Mouse (Mus musculus): Measurements from ENCODE around the gene Pla2g4e. TPM values are rescaled to one million over a fixed set of nuclear protein-coding genes. Genes with fewer than 3 reads are reported as not detected.

The Pla2g4e gene
- polyA plus RNA-seq, 1 experiment from 2014 or later, result not detected

GRCm38 (mm10) chr2:120207028-120207427 is 38.1 kb downstream of the Pla2g4e start:
- H3K9ac ChIP-seq, result no peak overlapping the region
- H3K27me3 ChIP-seq (ENCODE audit: insufficient read depth, low read length), result no peaks in the 10 kb centered on the region
- 73% methylated on average over 6 of the region's 6 CpGs for WGBS
- no peak overlapping the region for H3K27ac ChIP-seq (ENCODE audit: low read depth)
- TF ChIP-seq CTCF (IDR thresholded peaks at IDR 0.05; ENCODE audit: low read depth), result no peak
- H3K4me1 ChIP-seq (ENCODE audit: insufficient read depth), result no peaks in the 10 kb centered on the region
- no peaks in the 10 kb centered on the region for H3K36me3 ChIP-seq (ENCODE audit: insufficient read depth)
- H3K4me2 ChIP-seq, result no peak overlapping the region
- no peak for DNase-seq
- no peaks in the 10 kb centered on the region for H3K9me3 ChIP-seq (ENCODE audit: low read depth, low read length)
- no peak for ATAC-seq (ENCODE audit: insufficient read depth)
- H3K4me3 ChIP-seq (ENCODE audit: low read depth, low read length), result no peak overlapping the region

- no peak for DNase-seq
- no peaks in the 10 kb centered on the region for H3K4me1 ChIP-seq (ENCODE audit: insufficient read depth)
- no peak overlapping the region for H3K4me3 ChIP-seq (ENCODE audit: low read depth, low read length)
- WGBS, result 56% methylated on average over 3 of the region's 3 CpGs
- no peak overlapping the region for H3K9ac ChIP-seq
- no peak overlapping the region for H3K27ac ChIP-seq (ENCODE audit: low read depth)
- H3K9me3 ChIP-seq (ENCODE audit: low read depth, low read length), result no peaks in the 10 kb centered on the region
- no peak for ATAC-seq (ENCODE audit: insufficient read depth)
- no peaks in the 10 kb centered on the region for H3K36me3 ChIP-seq (ENCODE audit: insufficient read depth)
- no peaks in the 10 kb centered on the region for H3K27me3 ChIP-seq (ENCODE audit: insufficient read depth, low read length)
- TF ChIP-seq CTCF (IDR thresholded peaks at IDR 0.05; ENCODE audit: low read depth), result no peak
- H3K4me2 ChIP-seq, result no peak overlapping the region
Measured at GRCm38 (mm10) chr2:120203742-120204141, 41.4 kb downstream of the Pla2g4e start.

GRCm38 (mm10) chr2:120200077-120200476 is 45.1 kb downstream of the Pla2g4e start:
- Histone ChIP-seq H3K9me3 (ENCODE audit: low read depth, low read length) (no peaks in the 10 kb centered on the region), H3K36me3 (ENCODE audit: insufficient read depth) (no peaks in the 10 kb centered on the region), H3K27me3 (ENCODE audit: insufficient read depth, low read length) (no peaks in the 10 kb centered on the region), H3K27ac (ENCODE audit: low read depth) (no peak overlapping the region), H3K9ac (no peak overlapping the region), H3K4me2 (no peak overlapping the region), H3K4me3 (ENCODE audit: low read depth, low read length) (no peak overlapping the region), H3K4me1 (ENCODE audit: insufficient read depth) (no peaks in the 10 kb centered on the region)
- DNase-seq (no peak), ATAC-seq (ENCODE audit: insufficient read depth) (no peak)
- 40% methylated on average over 7 of the region's 7 CpGs for WGBS
- TF ChIP-seq CTCF (IDR thresholded peaks at IDR 0.05; ENCODE audit: low read depth), result no peak

DNA sequence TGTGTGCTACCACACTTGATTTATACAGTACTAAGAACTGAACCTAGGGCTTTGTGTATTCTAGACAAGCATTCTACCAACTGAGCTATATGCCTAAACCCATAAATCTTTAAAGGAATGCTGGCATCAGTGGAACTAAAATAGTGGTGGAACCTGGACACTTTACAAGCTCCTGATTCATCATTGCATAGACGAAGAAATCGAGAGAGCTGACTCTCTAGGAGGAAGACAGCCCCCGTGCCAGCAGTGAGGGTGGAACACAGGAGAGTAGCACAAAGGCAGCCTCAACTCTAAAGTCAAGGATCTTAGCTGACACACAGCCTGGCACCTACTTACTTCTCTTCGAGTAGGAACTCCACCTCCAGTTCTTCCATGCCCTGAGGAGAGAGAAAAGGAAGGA is 57.0 kb downstream of the Pla2g4e start:
- H3K4me3 ChIP-seq (ENCODE audit: low read depth, low read length), result no peak overlapping the region
- H3K9me3 ChIP-seq (ENCODE audit: low read depth, low read length), result peaks cover 5% of the 10 kb centered on the region; the same call in 1 of the 2 replicates
- 78% methylated on average over 4 of the region's 4 CpGs for WGBS
- H3K4me1 ChIP-seq (ENCODE audit: insufficient read depth), result 0 out of 2 replicates have a peak, but pooled peaks cover 2% of the 10 kb centered on the region
- no peak overlapping the region for H3K9ac ChIP-seq
- H3K4me2 ChIP-seq, result no peak overlapping the region
- DNase-seq (no peak), ATAC-seq (ENCODE audit: insufficient read depth) (no peak)
- H3K27me3 ChIP-seq (ENCODE audit: insufficient read depth, low read length), result no peaks in the 10 kb centered on the region
- no peaks in the 10 kb centered on the region for H3K36me3 ChIP-seq (ENCODE audit: insufficient read depth)
- H3K27ac ChIP-seq (ENCODE audit: low read depth), result no peak overlapping the region
- TF ChIP-seq CTCF (IDR thresholded peaks at IDR 0.05; ENCODE audit: low read depth), result no peak

DNA sequence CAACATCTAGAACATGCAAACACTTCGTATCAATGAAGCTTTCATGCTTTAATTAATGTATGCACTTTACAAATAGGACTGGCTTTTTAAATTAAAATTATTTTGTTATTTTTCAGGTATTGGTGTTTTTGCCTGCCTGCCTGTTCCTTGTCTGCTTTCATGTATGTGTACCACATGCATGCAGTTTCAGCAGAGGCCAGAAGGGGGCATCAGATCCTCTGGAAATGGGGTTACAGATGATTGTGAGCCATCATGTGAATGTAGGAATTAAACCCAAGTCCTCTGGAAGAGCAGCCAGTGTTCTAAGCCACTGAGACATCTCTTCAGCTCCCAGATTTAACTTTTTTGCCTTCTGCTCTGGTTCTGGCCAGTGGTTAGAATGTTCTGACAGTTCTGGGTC is 57.6 kb downstream of the Pla2g4e start:
- no peak for ATAC-seq (ENCODE audit: insufficient read depth)
- peaks cover 5% of the 10 kb centered on the region; the same call in 1 of the 2 replicates for H3K9me3 ChIP-seq (ENCODE audit: low read depth, low read length)
- no peak overlapping the region for H3K9ac ChIP-seq
- no peaks in the 10 kb centered on the region for H3K27me3 ChIP-seq (ENCODE audit: insufficient read depth, low read length)
- H3K4me3 ChIP-seq (ENCODE audit: low read depth, low read length), result no peak overlapping the region
- peak; percentile 49 for TF ChIP-seq CTCF (IDR thresholded peaks at IDR 0.05; ENCODE audit: low read depth)
- 88% methylated on average over 1 of the region's 1 CpGs for WGBS
- peak; percentile 15 for DNase-seq
- H3K27ac ChIP-seq (ENCODE audit: low read depth), result no peak overlapping the region
- H3K4me2 ChIP-seq, result no peak overlapping the region
- no peaks in the 10 kb centered on the region for H3K36me3 ChIP-seq (ENCODE audit: insufficient read depth)
- 0 out of 2 replicates have a peak, but pooled peaks cover 2% of the 10 kb centered on the region for H3K4me1 ChIP-seq (ENCODE audit: insufficient read depth)

- ATAC-seq (ENCODE audit: insufficient read depth) (no peak), DNase-seq (peak; percentile 41)
- no peak overlapping the region for H3K9ac ChIP-seq
- 0 out of 2 replicates have a peak, but pooled peaks cover 2% of the 10 kb centered on the region for H3K4me1 ChIP-seq (ENCODE audit: insufficient read depth)
- no peaks in the 10 kb centered on the region for H3K36me3 ChIP-seq (ENCODE audit: insufficient read depth)
- no peak overlapping the region for H3K27ac ChIP-seq (ENCODE audit: low read depth)
- H3K9me3 ChIP-seq (ENCODE audit: low read depth, low read length), result no peaks in the 10 kb centered on the region
- WGBS, result 68% methylated on average over 6 of the region's 6 CpGs
- peak; percentile 62 for TF ChIP-seq CTCF (IDR thresholded peaks at IDR 0.05; ENCODE audit: low read depth)
- no peak overlapping the region for H3K4me2 ChIP-seq
- no peak overlapping the region for H3K4me3 ChIP-seq (ENCODE audit: low read depth, low read length)
- H3K27me3 ChIP-seq (ENCODE audit: insufficient read depth, low read length), result no peaks in the 10 kb centered on the region
Measured at GRCm38 (mm10) chr2:120185527-120186276, 59.4 kb downstream of the Pla2g4e start.

DNA sequence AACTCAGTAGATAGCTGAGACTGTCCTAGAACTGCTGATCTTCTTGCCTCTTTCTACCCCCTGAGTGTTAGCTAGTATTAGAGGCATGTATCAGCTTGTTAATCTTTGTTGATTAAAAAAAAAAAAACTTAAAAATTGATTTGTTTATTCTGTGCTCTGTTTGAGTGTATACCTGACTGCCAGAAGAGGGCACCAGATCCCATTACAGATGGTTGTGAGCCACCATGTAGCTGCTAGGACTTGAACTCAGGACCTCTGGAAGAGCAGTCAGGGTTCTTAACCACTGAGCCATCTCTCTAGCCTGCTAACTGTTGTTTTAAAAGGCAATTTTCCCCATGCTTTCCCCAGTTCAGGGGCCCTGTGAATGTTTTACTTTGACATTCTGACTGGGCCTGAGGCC is 66.2 kb downstream of the Pla2g4e start:
- peak; percentile 35 for TF ChIP-seq CTCF (IDR thresholded peaks at IDR 0.05; ENCODE audit: low read depth)
- Histone ChIP-seq H3K27me3 (ENCODE audit: insufficient read depth, low read length) (no peaks in the 10 kb centered on the region), H3K36me3 (ENCODE audit: insufficient read depth) (no peaks in the 10 kb centered on the region), H3K9ac (no peak overlapping the region), H3K27ac (ENCODE audit: low read depth) (no peak overlapping the region), H3K4me1 (ENCODE audit: insufficient read depth) (no peaks in the 10 kb centered on the region), H3K4me3 (ENCODE audit: low read depth, low read length) (no peak overlapping the region), H3K4me2 (no peak overlapping the region), H3K9me3 (ENCODE audit: low read depth, low read length) (no peaks in the 10 kb centered on the region)
- ATAC-seq (ENCODE audit: insufficient read depth) (no peak), DNase-seq (no peak)

Data from lung, embryonic 14.5 days (tissue).